Mouse (Mus musculus) lung, embryonic 15.5 days (tissue): ENCODE results near the gene Ganc. TPM values are rescaled to one million over a fixed set of nuclear protein-coding genes. Genes with fewer than 3 reads are reported as not detected.

Experiments
- ATAC-seq: fragments of 200-750 bp; cut with Nextera tagmentation; 2 replicates; pipeline ENCODE4 v1.8.0; 2017; ENCODE audit warnings: moderate number of reproducible peaks, borderline replicate concordance; ENCODE audit not compliant: low FRiP score, low TSS enrichment; ENCODE audit errors: extremely low read depth
- H3K27ac ChIP-seq: fragments of 300-500 bp; sonication (generic); 2 replicates; pipeline ENCODE4 v1.5.1; 2015; ENCODE audit warnings: moderate library complexity, mild to moderate bottlenecking, inconsistent platforms
- H3K27me3 ChIP-seq: fragments of 300-500 bp; sonication (generic); 2 replicates; pipeline ENCODE4 v1.6.1; 2015; ENCODE audit warnings: inconsistent platforms
- H3K36me3 ChIP-seq: fragments of 300-500 bp; sonication (generic); 2 replicates; pipeline ENCODE4 v1.6.1; 2015; ENCODE audit warnings: inconsistent platforms
- H3K4me1 ChIP-seq: fragments of 300-500 bp; sonication (generic); 2 replicates; pipeline ENCODE4 v1.6.1; 2015; ENCODE audit warnings: inconsistent platforms
- H3K4me2 ChIP-seq: fragments of 300-500 bp; sonication (generic); 2 replicates; pipeline ENCODE4 v1.6.1; 2015; ENCODE audit warnings: inconsistent platforms, mild to moderate bottlenecking, moderate library complexity
- H3K4me3 ChIP-seq: fragments of 300-500 bp; sonication (generic); 2 replicates; pipeline ENCODE4 v1.5.1; 2015; ENCODE audit warnings: mild to moderate bottlenecking, inconsistent platforms
- H3K9ac ChIP-seq: fragments of 300-500 bp; sonication (generic); 2 replicates; pipeline ENCODE4 v1.6.1; 2015; ENCODE audit warnings: inconsistent platforms
- H3K9me3 ChIP-seq: fragments of 300-500 bp; sonication (generic); 2 replicates; pipeline ENCODE4 v1.6.1; 2016; ENCODE audit warnings: inconsistent platforms
- WGBS: fragments of 180-500 bp; shearing (Covaris S2); methylation state at CpG from one replicate; pipeline ENCODE4 v1.1.7; 2015; 5-methylcytosine and 5-hydroxymethylcytosine counted together
- polyA plus RNA-seq: library from polyadenylated mRNA; unstranded; fragments of >200 nt; fragmentation: Nextera tagmentation; extraction: Ambion mirVana; gene quantifications from 2 replicates; pipeline ENCODE4 v1.2.1, GENCODE M21; 2015

The Ganc gene
- polyA plus RNA-seq, 1 experiment from 2014 or later: 9.7 TPM

DNA sequence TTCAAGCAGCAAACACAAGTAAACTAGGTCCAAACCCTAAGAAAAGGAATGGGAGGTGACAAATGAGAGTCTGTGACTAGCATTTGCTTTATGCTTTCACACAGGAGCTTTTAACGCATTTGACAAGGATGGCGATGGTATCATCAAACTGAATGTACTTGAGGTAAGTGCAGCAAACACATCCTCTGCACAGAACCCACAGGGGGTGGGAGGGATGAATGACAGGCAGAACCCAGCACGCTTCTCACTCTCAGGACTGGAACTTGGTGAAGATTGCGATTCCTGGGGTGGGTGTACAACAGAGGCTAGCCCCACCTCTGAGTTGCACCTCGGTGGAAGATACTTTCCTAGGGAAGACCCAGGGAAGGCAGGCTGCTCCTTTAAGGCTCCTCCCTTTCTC, 100.3 kb downstream of the Ganc start:
- Histone ChIP-seq H3K4me3 (no peak overlapping the region), H3K27me3 (no peaks in the 10 kb centered on the region)
- ATAC-seq: no peak

More for the DNA sequence above, 100.3 kb downstream of the Ganc start:
- no peak overlapping the region for H3K9ac ChIP-seq
- peaks cover 14% of the 10 kb centered on the region for H3K4me1 ChIP-seq
- no peaks in the 10 kb centered on the region for H3K9me3 ChIP-seq
- no peak overlapping the region for H3K4me2 ChIP-seq
- peaks cover 12% of the 10 kb centered on the region for H3K36me3 ChIP-seq
- H3K27ac ChIP-seq: no peak overlapping the region
- 77% methylated on average over 5 of the region's 5 CpGs for WGBS

Other genes starting within 250 kb of the Ganc start
- gene Ehd4, start 249.3 kb upstream of the Ganc start, polyA plus RNA-seq: 89.4 and 96.5 TPM in 2 replicates
- 0.37 TPM in 1 of 2 replicates, not detected in the other for gene Pla2g4e, start 158.6 kb upstream of the Ganc start, polyA plus RNA-seq
- not detected in 2 replicates for gene Pla2g4d, start 114.7 kb upstream of the Ganc start, polyA plus RNA-seq
- gene Pla2g4f, start 89.7 kb upstream of the Ganc start, polyA plus RNA-seq: 0.30 and 0.90 TPM in 2 replicates
- 19.3 and 19.4 TPM in 2 replicates for gene Vps39, start 50.8 kb upstream of the Ganc start, polyA plus RNA-seq
- gene Tmem87a, start 217 bp downstream of the Ganc start, polyA plus RNA-seq: 10.8 and 11.0 TPM in 2 replicates
- gene Capn3, start 52.1 kb downstream of the Ganc start, polyA plus RNA-seq: 0.53 and 1.2 TPM in 2 replicates
- gene Zfp106, start 159.9 kb downstream of the Ganc start, polyA plus RNA-seq: 38.8 and 42.4 TPM in 2 replicates
- gene Snap23, start 163.8 kb downstream of the Ganc start, polyA plus RNA-seq: 53.1 and 59.1 TPM in 2 replicates
- gene Haus2, start 205.5 kb downstream of the Ganc start, polyA plus RNA-seq: 21.9 and 25.4 TPM in 2 replicates
- 27.4 and 29.9 TPM in 2 replicates for gene Lrrc57, start 205.6 kb downstream of the Ganc start, polyA plus RNA-seq
- gene Stard9, start 225.2 kb downstream of the Ganc start, polyA plus RNA-seq: 8.6 and 11.7 TPM in 2 replicates